Mouse (Mus musculus) brown adipose tissue, adult 24 weeks (tissue): ENCODE results near the gene Zfyve21. TPM values are rescaled to one million over a fixed set of nuclear protein-coding genes. Genes with fewer than 3 reads are reported as not detected.

Experiments
- H3K27ac ChIP-seq: fragments of 200-500 bp; replicated peaks from 2 replicates; pipeline ENCODE4 v1.5.1; 2012; ENCODE audit warnings: low read depth, mild to moderate bottlenecking, low read length
- H3K4me1 ChIP-seq: fragments of 200-500 bp; 2 replicates; pipeline ENCODE4 v1.6.1; 2012; ENCODE audit warnings: low read length, mixed read lengths; ENCODE audit not compliant: control insufficient read depth, insufficient read depth, insufficient read length
- H3K4me3 ChIP-seq: fragments of 200-500 bp; 2 replicates; pipeline ENCODE4 v1.5.1; 2012; ENCODE audit warnings: low read depth, mild to moderate bottlenecking, low read length, moderate library complexity; ENCODE audit not compliant: insufficient read depth
- polyA plus RNA-seq: library from polyadenylated mRNA; stranded (reverse); fragments of >200 nt; gene quantifications from 2 replicates; pipeline ENCODE4 v1.2.4, GENCODE M21; 2012; ENCODE audit not compliant: missing spikeins, insufficient read depth, insufficient read length

Gene Zfyve21
- polyA plus RNA-seq, 1 experiment: 41.4 TPM

DNA sequence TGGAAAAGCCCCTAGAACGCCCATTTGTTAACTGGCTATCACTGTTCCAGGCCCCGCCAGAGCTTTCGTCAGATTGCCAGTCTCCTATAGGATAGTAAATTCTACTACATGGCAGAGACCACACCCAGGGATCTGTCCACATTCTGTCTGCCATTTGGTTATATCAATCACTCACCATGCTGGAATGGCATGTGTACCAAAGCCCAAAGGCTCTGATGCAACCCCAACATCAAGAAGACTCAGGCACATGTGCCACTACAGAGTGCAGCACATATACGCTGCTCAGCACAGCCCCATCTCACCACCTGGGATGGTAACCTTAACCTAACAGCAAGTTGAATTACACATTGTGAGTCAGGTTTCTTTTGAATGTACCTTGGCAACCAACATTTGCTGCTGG is 32.0 kb downstream of the Zfyve21 start:
- Histone ChIP-seq H3K27ac (no peak overlapping the region), H3K4me1 (peaks cover 2% of the 10 kb centered on the region; the same call in 1 of the 2 replicates), H3K4me3 (no peak overlapping the region)

DNA sequence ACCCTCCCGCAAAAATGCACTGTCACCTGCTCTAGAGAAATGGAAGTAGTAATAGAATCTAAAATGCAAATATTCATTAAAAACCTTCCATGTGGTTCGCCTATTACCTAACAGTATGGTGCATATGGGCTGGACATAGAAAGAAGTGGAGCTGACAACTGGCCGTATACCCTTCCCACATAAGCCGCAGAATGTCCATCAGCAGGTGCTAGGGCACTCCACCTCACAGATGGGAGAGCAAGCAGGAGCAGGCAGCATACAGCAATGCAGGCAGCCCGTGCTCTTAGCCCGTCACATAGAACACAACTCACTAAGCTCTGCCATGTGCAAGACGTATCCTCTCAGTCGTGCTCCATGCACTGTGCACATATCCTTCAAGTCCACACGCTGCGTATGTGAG is 32.8 kb downstream of the Zfyve21 start:
- no peak overlapping the region for H3K27ac ChIP-seq
- no peak overlapping the region for H3K4me3 ChIP-seq
- H3K4me1 ChIP-seq: peaks cover 2% of the 10 kb centered on the region; the same call in 1 of the 2 replicates

DNA sequence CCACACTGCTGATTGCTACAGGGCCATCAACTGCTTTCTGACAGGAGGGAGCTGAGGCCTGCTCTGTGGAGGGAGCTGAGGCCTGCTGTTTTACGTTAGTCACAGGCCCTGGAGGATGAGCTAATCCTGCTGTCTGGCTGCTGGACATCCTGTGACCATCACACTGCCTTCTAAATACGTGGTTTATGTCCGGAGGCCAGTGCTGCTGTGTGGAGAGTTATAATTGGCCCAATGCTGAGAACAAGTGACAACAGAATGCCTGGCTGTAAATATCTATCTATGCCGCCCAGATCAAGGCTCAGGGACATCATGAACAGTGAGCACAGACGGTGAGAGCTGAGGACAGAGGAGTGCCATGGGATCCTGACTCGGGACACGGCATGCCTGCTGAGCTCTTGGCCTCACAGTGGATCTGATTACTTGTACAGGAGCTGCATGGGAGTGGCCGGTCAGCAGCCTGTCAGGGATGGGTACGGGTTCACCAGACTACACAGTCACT is 34.4 kb downstream of the Zfyve21 start:
- Histone ChIP-seq H3K27ac (no peak overlapping the region), H3K4me1 (peaks cover 2% of the 10 kb centered on the region; the same call in 1 of the 2 replicates), H3K4me3 (no peak overlapping the region)

DNA sequence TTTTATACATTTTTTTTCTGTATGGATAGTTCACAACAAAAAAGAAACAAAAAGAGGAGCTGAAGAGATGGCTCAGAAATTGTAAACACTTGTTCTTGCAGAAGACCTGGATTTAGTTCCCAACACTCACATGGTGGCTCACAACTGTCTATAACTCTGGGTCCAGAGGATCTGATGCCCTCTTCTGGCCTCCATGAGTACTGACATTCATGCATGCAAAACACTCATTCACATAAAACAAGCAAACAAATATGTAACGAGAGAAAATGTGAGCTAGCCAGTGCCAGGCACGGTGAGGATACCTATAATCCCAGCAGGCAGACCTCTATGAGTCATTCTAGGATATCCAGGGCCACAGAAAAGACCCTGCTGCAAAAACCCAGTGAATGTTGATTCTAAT is 37.3 kb downstream of the Zfyve21 start:
- H3K27ac ChIP-seq: no peak overlapping the region
- H3K4me3 ChIP-seq: no peak overlapping the region
- no peaks in the 10 kb centered on the region for H3K4me1 ChIP-seq

DNA sequence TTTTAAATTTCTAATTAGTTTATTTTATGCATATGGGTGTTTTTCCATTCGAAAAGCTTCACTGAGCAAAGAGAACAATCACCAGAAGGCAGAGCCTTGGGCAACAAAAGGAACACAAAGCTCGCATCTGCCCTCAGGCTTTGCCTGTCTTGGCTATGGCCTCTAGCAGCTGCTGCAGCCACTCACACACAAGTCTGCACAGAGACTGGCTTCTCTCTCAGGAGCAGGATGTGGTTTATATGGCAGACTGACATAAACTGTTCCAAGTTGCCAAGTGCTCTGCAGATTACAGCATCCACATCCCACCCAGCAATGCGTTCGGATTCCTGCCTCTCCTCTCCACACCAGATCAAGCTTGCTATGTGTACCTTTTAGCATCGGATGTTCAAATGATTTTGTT is 37.8 kb downstream of the Zfyve21 start:
- H3K27ac ChIP-seq: no peak overlapping the region
- no peaks in the 10 kb centered on the region for H3K4me1 ChIP-seq
- H3K4me3 ChIP-seq: no peak overlapping the region

DNA sequence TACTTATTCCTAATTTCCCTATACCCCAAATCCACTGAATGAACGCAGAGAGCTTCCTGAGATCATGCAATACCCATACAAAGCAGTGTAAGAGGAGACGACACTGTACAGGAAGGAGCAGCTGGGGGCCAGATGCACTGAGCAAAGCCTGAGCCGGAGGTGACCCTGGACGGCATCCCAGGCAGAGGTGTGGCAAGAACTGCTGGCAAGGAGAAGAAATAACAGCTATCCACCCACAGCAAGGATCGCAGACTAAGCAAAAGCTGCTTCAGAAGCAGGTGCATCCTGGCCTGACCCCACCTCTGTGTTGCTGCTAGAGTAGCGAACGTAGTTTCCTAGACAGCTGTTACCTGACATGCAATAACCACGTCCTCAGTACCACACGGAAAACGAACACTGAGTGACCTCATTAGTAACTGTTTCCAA is 39.1 kb downstream of the Zfyve21 start:
- no peaks in the 10 kb centered on the region for H3K4me1 ChIP-seq
- no peak overlapping the region for H3K27ac ChIP-seq
- no peak overlapping the region for H3K4me3 ChIP-seq

DNA sequence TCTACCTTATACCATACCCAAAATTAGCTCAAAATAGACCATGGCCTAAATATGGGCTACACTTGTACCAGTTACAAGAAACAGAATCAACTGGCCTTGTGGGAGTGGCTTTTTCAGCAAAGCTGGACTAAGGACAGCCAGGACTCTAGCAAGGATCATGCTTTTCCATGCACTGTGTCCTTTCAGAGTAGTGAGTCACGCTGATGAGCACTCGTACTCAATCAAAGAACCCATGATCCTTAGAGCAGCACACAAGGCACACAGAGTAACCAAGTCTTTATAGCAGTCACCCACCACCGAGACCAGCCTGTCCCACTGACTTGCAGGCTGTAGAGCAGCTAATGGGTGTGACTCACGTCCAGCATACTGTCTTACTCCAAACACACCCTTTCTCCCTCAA is 39.6 kb downstream of the Zfyve21 start:
- Histone ChIP-seq H3K27ac (no peak overlapping the region), H3K4me3 (no peak overlapping the region), H3K4me1 (no peaks in the 10 kb centered on the region)

DNA sequence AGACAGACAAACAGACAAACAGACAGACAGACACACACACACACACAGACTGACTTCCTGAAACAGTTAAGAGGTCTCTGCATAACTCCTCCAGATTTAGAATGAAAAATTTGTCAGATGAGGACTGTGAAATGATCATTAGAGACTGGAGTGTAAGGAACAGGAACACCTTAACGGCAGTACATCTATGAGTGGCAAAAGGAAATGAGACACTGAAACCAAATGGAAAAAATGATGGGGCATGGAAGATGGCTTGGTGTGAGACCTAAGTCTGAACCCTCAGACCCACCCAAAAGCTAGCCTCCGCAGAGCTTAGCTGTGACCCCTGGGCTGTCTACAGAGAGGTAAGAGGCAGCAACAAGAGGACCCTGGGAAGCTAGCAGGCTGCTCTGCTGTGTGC is 41.5 kb downstream of the Zfyve21 start:
- Histone ChIP-seq H3K4me3 (no peak overlapping the region), H3K4me1 (no peaks in the 10 kb centered on the region), H3K27ac (no peak overlapping the region)

DNA sequence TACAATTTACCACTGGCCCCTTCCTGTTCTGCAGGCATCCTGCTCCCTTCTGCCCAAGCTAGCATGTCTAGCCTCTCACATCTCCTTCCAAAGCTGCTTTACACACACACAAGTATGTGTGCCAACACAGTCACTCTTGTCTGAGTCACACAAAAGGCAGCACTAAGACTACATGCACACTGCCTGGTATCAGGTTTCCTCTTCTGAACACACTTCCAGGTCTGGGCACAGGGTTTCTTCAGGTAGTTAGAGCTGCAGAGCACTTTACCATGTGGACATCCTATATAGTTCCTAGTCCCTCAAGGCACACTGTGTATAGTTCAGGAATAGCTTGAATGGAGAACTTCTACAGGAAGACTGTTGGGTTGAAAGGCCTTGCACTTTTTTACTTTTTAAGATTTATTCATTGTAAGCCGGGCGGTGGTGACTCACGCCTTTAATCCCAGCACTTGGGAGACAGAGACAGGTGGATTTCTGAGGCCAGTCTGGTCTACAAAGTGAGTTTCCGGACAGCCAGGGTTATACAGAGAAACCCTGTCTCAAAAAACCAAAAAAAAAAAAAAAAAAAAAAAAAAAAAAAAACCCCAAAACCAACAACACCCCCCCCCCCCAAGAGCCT is 50.3 kb downstream of the Zfyve21 start:
- no peak overlapping the region for H3K27ac ChIP-seq
- H3K4me3 ChIP-seq: no peak overlapping the region
- no peaks in the 10 kb centered on the region for H3K4me1 ChIP-seq

DNA sequence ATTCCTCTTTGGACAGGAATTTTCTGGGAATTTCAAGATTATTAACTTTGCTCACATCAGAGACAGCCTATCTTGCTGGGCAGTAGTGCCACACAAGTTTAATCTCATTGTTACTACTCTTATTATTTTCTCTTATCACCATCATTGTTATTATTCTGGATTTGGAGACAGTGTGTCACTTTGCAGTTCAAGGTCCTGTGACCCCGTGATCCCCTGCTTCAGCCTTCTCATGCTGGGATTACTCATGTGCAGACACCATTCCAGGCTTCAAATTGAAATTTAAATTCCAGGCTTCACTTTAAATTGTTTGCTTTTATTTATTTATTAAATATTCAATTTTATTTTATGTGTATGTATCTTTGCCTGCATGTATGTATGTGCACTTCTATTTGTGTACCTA is 55.8 kb downstream of the Zfyve21 start:
- Histone ChIP-seq H3K27ac (no peak overlapping the region), H3K4me3 (no peak overlapping the region), H3K4me1 (no peaks in the 10 kb centered on the region)

DNA sequence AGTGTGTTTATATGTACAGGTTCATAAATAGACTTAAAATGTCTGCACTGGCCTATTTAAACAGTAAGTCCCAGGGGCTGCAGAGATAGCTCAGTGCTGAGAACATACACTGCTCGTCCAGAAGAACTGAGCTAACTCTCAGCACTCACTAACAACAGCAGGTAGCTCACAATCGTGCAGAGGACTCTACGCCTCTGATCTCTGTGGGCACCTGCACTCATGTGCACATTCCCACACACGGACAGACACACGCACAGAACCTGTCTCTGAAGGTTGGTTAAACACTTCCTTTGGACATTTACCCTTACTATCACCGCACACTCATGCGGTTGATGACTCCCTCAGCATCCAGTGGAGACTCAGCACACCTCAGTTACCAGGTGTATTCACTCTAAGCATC is 56.8 kb downstream of the Zfyve21 start:
- Histone ChIP-seq H3K4me3 (no peak overlapping the region), H3K4me1 (no peaks in the 10 kb centered on the region; the same call in 1 of the 2 replicates), H3K27ac (no peak overlapping the region)

DNA sequence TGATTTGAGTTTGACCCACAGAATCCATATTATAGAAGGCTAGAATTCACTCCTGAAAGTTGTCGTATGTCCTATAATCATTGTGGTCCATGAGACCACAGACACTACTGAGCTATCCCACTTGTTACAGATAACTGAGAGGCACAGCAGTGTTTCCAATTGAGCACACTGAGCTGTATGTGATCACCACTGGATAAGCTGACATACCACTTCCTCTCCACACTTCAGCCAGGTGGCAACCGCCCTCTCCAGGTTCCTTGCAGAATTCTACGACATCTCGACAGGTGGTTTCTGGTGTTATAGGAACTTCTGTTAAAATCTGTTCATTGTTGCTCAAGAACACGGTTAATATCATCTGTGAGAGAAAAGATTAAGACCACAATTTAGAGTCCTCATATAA is 58.1 kb downstream of the Zfyve21 start:
- H3K27ac ChIP-seq: no peak overlapping the region
- H3K4me3 ChIP-seq: no peak overlapping the region
- H3K4me1 ChIP-seq: no peaks in the 10 kb centered on the region; the same call in 1 of the 2 replicates

DNA sequence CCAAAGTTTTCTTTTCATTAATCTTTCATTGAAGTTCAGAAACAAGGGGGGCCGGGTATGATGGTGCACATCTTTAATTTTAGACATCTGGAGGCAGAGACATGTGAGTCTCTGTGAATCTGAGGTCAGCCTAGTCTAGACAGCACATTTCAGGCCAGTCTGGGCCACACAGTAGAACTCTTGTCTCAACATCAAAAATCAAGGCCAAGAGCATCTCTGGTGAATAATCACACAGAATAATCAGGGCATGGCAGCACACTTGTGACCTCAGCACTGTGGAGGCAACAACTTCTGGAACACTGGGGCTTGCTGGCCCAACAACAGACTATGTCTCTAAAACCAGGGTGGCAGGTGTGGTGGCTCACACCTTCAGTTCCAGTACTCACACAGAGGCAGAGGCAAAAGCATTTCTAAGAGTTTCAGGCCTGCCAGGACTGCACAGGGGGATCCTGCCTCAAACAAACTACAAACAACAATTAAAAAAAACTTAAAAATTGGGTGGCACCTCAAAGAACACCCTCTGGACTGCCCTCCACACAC is 60.7 kb downstream of the Zfyve21 start:
- no peak overlapping the region for H3K27ac ChIP-seq
- no peaks in the 10 kb centered on the region; the same call in 1 of the 2 replicates for H3K4me1 ChIP-seq

DNA sequence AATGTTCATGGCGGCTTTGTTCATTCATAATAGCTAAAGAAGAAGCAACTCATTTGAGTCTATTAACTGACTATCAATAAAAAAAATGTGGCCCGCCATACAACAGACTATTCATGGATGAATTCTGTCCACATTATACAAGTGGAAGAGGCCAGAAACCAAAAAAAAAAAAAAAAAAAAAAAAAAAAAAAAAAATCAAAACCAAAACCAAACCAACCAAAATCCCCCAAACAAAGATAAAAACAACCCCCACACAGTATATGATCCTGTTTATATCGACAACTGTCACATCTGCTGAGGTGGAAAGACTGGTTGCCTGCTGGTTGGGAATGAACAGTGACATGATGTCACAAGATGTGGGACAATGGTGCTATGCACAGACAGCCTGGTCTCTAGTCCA is 61.5 kb downstream of the Zfyve21 start:
- no peak overlapping the region for H3K4me3 ChIP-seq
- no peaks in the 10 kb centered on the region; the same call in 1 of the 2 replicates for H3K4me1 ChIP-seq
- H3K27ac ChIP-seq: no peak overlapping the region

More for the DNA sequence above, 60.7 kb downstream of the Zfyve21 start:
- no peak overlapping the region for H3K4me3 ChIP-seq

DNA sequence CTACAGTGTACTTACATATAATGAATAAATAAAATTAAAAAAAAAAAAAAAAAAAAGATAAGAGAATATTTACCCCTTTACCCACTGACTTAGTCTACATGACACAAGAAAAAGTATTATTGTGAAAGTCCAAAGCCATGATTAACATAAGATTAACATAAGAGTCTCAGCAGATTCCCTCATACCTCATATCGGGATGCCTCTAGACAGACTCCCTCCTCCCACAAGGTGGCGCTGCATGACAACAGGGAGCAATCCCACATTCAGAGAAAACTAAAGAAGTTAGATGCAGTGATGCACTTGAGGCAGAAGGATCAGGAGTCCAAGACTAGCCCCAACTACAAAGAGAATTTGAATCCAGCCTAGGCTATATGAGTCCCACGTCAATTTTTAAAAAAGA is 64.2 kb downstream of the Zfyve21 start:
- peaks cover 6% of the 10 kb centered on the region; the same call in 1 of the 2 replicates for H3K4me1 ChIP-seq
- H3K27ac ChIP-seq: no peak overlapping the region
- H3K4me3 ChIP-seq: no peak overlapping the region
